Mouse (Mus musculus) testis, adult 2 months (tissue): ENCODE results near the gene Tmem26.

Experiments
- CTCF ChIP-seq: fragments of 200-500 bp; IDR thresholded peaks from 2 replicates; pipeline ENCODE4 v1.5.1; 2012; ENCODE audit warnings: low read depth, mild to moderate bottlenecking, inconsistent platforms, low read length, moderate library complexity; ENCODE audit not compliant: control insufficient read depth, insufficient read depth, insufficient replicate concordance
- POLR2A ChIP-seq: fragments of 200-500 bp; IDR thresholded peaks from 2 replicates; pipeline ENCODE4 v1.6.1; 2012; ENCODE audit warnings: low read depth, mild to moderate bottlenecking, inconsistent platforms, low read length, moderate library complexity; ENCODE audit not compliant: control insufficient read depth

GRCm38 (mm10) chr10:68806328-68806727, 82.9 kb downstream of the Tmem26 start:
- TF ChIP-seq CTCF (no peak), POLR2A (no peak)
